Mouse (Mus musculus) heart, adult 10 weeks (tissue): ENCODE results near the gene Gm21913. TPM values are rescaled to one million over a fixed set of nuclear protein-coding genes. Genes with fewer than 3 reads are reported as not detected.

Source experiments
- polyA plus RNA-seq: library from polyadenylated mRNA; stranded (reverse); fragments of 350-450 nt; fragmentation: Illumina TruSeq; extraction: RNeasy Lipid Tissue Mini Kit (QIAGEN cat#74804); gene quantifications from one replicate; pipeline ENCODE4 v1.2.3, GENCODE M21; 2014; ENCODE audit warnings: low read depth, low replicate concordance

Gene Gm21913
- not detected for polyA plus RNA-seq

GRCm38 (mm10) chrY:74623596-74623995, at the start of gene Gm21913:
Gene Gm21913 (plus strand): TSS chrY:74623896.

Other genes with a start within 250 kb of the Gm21913 start
- not detected for gene Gm29110, start 153.4 kb upstream of the Gm21913 start, polyA plus RNA-seq